25 mouse cellular contexts compared by ENCODE assay signal in the genomic region with DNA sequence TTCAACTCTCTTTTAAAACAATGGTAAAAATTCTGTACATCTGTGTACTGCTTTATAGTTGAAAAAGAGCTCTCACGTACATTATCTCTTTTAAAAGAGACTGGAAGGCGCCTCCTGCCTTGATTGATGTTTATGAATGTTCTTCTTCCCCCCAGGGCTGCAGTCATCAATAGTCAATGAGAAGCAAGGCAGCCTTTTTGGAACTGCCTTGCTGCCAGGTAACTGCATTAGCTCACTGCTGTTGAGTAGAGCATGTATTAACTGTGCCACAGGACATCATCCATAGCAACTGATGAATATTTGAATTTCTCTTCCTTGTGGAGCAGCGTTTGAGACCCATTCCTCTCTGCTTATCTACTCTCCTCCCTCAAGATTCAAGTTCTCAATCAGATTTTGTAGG.
"Had no signal": no experiment of that assay in that cellular context is flagged by ENCODE, and none has a peak within 500 bp of the region (broad histone marks: within the 10 kb centered on the region; RNA-seq: fewer than 3 reads in every experiment).

No protein-coding gene starts in this region.

- H3K27me3 ChIP-seq: heart, embryonic 13.5 days; heart, embryonic 15.5 days; hindbrain, embryonic 12.5 days; limb, embryonic 12.5 days had no signal

- H3K4me2 ChIP-seq: heart, embryonic 11.5 days; heart, embryonic 13.5 days; heart, embryonic 15.5 days; hindbrain, embryonic 12.5 days; hindbrain, embryonic 14.5 days; limb, embryonic 12.5 days; liver, embryonic 11.5 days had no signal

- H3K9ac ChIP-seq: forebrain, postnatal 0 days; heart, embryonic 13.5 days; heart, embryonic 15.5 days; hindbrain, embryonic 12.5 days; hindbrain, embryonic 14.5 days; limb, embryonic 12.5 days had no signal

- ATAC-seq: forebrain, postnatal 0 days; hindbrain, embryonic 16.5 days; intestine, embryonic 16.5 days had no signal

- H3K4me1 ChIP-seq: heart, embryonic 13.5 days; heart, embryonic 15.5 days; hindbrain, embryonic 12.5 days; limb, embryonic 10.5 days; limb, embryonic 12.5 days had no signal

- H3K9me3 ChIP-seq: heart, embryonic 13.5 days; heart, embryonic 15.5 days; hindbrain, embryonic 12.5 days; limb, embryonic 10.5 days; limb, embryonic 12.5 days had no signal

- H3K36me3 ChIP-seq: heart, embryonic 13.5 days; heart, embryonic 15.5 days; hindbrain, embryonic 12.5 days; limb, embryonic 10.5 days; limb, embryonic 12.5 days had no signal

- H3K4me3 ChIP-seq: heart, adult 2 months; heart, embryonic 13.5 days; heart, embryonic 15.5 days; hindbrain, embryonic 12.5 days; layer of hippocampus, adult 2 months; left cerebral cortex, adult 2 months; limb, embryonic 10.5 days; limb, embryonic 12.5 days had no signal

- H3K27ac ChIP-seq: heart, adult 2 months; heart, embryonic 13.5 days; heart, embryonic 15.5 days; hindbrain, embryonic 12.5 days; hindbrain, embryonic 14.5 days; layer of hippocampus, adult 2 months; left cerebral cortex, adult 2 months; limb, embryonic 10.5 days; limb, embryonic 12.5 days had no signal

- DNase-seq: forebrain, postnatal 0 days; gastrocnemius, postnatal 14 days; gastrocnemius, postnatal 36 days; heart, adult 2 months; heart, postnatal 14 days; heart, postnatal 36 days; kidney, adult 11 months; kidney, adult 2 months; kidney, adult 9 months; kidney, postnatal 10 days; kidney, postnatal 25 days; kidney, postnatal 4 days; liver had no signal
